Mouse (Mus musculus): ENCODE measurements around the gene Pik3r5. TPM values are rescaled to one million over a fixed set of nuclear protein-coding genes. Genes with fewer than 3 reads are reported as not detected.

The Pik3r5 gene
- polyA plus RNA-seq, 1 experiment from 2014 or later, result 0.20 TPM

- Histone ChIP-seq H3K4me3 (no peak overlapping the region), H3K4me1 (no peaks in the 10 kb centered on the region), H3K27me3 (no peaks in the 10 kb centered on the region), H3K27ac (replicated peaks) (no peak overlapping the region), H3K9me3 (no peaks in the 10 kb centered on the region), H3K36me3 (no peaks in the 10 kb centered on the region), H3K9ac (replicated peaks) (no peak overlapping the region), H3K4me2 (replicated peaks) (no peak overlapping the region)
- 66% methylated on average over 7 of the region's 7 CpGs for WGBS
- no peak for ATAC-seq (replicated peaks)
Observed at GRCm38 (mm10) chr11:68545172-68545571, 113.3 kb downstream of the Pik3r5 start.

- Histone ChIP-seq H3K4me2 (replicated peaks) (no peak overlapping the region), H3K4me1 (no peaks in the 10 kb centered on the region), H3K27me3 (no peaks in the 10 kb centered on the region), H3K9ac (replicated peaks) (no peak overlapping the region), H3K36me3 (no peaks in the 10 kb centered on the region), H3K9me3 (no peaks in the 10 kb centered on the region), H3K27ac (replicated peaks) (no peak overlapping the region), H3K4me3 (no peak overlapping the region)
- no peak for ATAC-seq (replicated peaks)
- WGBS, result 80% methylated on average over 8 of the region's 8 CpGs
Observed at GRCm38 (mm10) chr11:68545682-68546222, 113.8 kb downstream of the Pik3r5 start.

Other genes with a start within 250 kb of the Pik3r5 start
- gene Ntn1, start 31.3 kb upstream of the Pik3r5 start, polyA plus RNA-seq (2015; fragmentation: Nextera tagmentation; extraction: Ambion mirVana), result 6.7 and 8.1 TPM in 2 replicates
- 1.4 and 2.3 TPM in 2 replicates for gene Pik3r6, start 70.9 kb downstream of the Pik3r5 start, polyA plus RNA-seq (2015; fragmentation: Nextera tagmentation; extraction: Ambion mirVana)
- not detected in 2 replicates for gene Mfsd6l, start 124.1 kb downstream of the Pik3r5 start, polyA plus RNA-seq (2015; fragmentation: Nextera tagmentation; extraction: Ambion mirVana)
- gene Ccdc42, start 154.9 kb downstream of the Pik3r5 start, polyA plus RNA-seq (2015; fragmentation: Nextera tagmentation; extraction: Ambion mirVana), result 0.18 and 0.45 TPM in 2 replicates